Mouse (Mus musculus): ENCODE data around the gene Kit. TPM values are rescaled to one million over a fixed set of nuclear protein-coding genes. Genes with fewer than 3 reads are reported as not detected.

Gene Kit
- 7.0 TPM for total RNA-seq (2023)

DNA sequence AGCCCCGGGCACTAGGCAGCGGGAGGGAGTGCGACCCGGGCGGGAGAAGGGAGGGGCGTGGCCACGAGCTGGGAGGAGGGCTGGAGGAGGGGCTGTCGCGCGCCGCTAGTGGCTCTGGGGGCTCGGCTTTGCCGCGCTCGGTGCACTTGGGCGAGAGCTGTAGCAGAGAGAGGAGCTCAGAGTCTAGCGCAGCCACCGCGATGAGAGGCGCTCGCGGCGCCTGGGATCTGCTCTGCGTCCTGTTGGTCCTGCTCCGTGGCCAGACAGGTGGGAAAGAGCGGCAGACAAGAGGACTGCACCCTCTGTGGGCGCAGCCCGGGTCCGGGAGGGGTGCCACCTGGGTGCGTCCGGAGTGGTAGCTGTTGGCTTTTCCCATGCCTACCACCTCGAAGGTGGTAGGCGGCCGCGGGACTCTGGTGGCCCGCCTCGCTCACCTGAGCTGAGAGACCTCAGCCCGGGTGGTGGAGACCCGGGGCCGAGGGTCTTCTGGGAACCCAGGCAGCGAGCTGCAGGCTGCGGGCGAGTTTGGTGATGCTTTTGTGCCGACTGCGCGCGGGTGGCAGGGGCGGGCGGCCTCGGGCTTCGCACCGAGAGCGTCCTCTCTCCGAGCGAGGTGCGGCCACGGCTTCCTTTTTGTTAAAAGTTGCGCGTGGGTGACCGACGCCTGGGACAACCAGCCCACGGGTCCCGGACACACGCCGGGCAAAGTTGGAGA, at the start of gene Kit:
TSS of gene Kit (plus strand) at position 65 of the 715 bp plus-strand sequence.

